Comparison of ENCODE assay signal across 9 mouse cellular contexts in genomic region chr5:135025899-135026298, GRCm38 (mm10). TPM values are rescaled to one million over a fixed set of nuclear protein-coding genes. Genes with fewer than 3 reads are reported as not detected.
DNase-seq lines count a peak whose midpoint lies in the region; ATAC-seq lines count a peak whose summit lies in the region.
"Had no signal": no experiment of that assay in that cellular context is flagged by ENCODE, and none has a peak within 500 bp of the region (broad histone marks: within the 10 kb centered on the region; RNA-seq: fewer than 3 reads in every experiment).

No protein-coding gene starts in this region.

- peak overlapping the region; percentile 33 for H3K4me3 ChIP-seq in heart, embryonic 10.5 days
- H3K4me3 ChIP-seq in midbrain, embryonic 14.5 days (replicated peaks; ENCODE audit: low read depth, low read length): no peak overlapping the region
- no peak overlapping the region for H3K4me3 ChIP-seq in midbrain, embryonic 13.5 days (replicated peaks)
- 0 out of 2 replicates have a peak overlapping the region, but pooled peaks have one; percentile 3 for H3K4me3 ChIP-seq in limb, embryonic 12.5 days (replicated peaks)

- H3K27me3 ChIP-seq in heart, embryonic 10.5 days (ENCODE audit: insufficient read depth, poor library complexity, severe bottlenecking): no peaks in the 10 kb centered on the region; the same call in 1 of the 2 replicates
- no peaks in the 10 kb centered on the region for H3K27me3 ChIP-seq in midbrain, embryonic 14.5 days (ENCODE audit: control insufficient read depth, insufficient read depth, low read length)
- H3K27me3 ChIP-seq in midbrain, embryonic 13.5 days: 0 out of 2 replicates have a peak, but pooled peaks cover 2% of the 10 kb centered on the region
- no peaks in the 10 kb centered on the region for H3K27me3 ChIP-seq in limb, embryonic 12.5 days

- H3K9me3 ChIP-seq in heart, embryonic 10.5 days: no peaks in the 10 kb centered on the region
- no peaks in the 10 kb centered on the region for H3K9me3 ChIP-seq in midbrain, embryonic 14.5 days (ENCODE audit: control insufficient read depth, low read length)
- no peaks in the 10 kb centered on the region for H3K9me3 ChIP-seq in midbrain, embryonic 13.5 days
- H3K9me3 ChIP-seq in limb, embryonic 12.5 days: no peaks in the 10 kb centered on the region

- intact Hi-C loops in heart, postnatal 14 days (cut with DNase I): no loop called here
- intact Hi-C loops in gastrocnemius, postnatal 36 days (cut with DNase I): no loop called here

- no peak for ATAC-seq in midbrain, embryonic 14.5 days (ENCODE audit: low FRiP score, low TSS enrichment)
- no peak for ATAC-seq in midbrain, embryonic 13.5 days
- ATAC-seq in limb, embryonic 12.5 days (ENCODE audit: insufficient number of reproducible peaks, insufficient read depth, low FRiP score, low TSS enrichment, low read depth): no peak

- H3K4me2 ChIP-seq in midbrain, embryonic 14.5 days (ENCODE audit: low read length): peak overlapping the region; percentile 17; the same call in 1 of the 2 replicates
- H3K4me2 ChIP-seq in midbrain, embryonic 13.5 days (replicated peaks): no peak overlapping the region
- H3K4me2 ChIP-seq in limb, embryonic 12.5 days: peak overlapping the region; percentile 94

- no peak overlapping the region; the same call in 1 of the 2 replicates for H3K9ac ChIP-seq in midbrain, embryonic 14.5 days (replicated peaks; ENCODE audit: low read length)
- no peak overlapping the region for H3K9ac ChIP-seq in midbrain, embryonic 13.5 days (replicated peaks)
- no peak overlapping the region for H3K9ac ChIP-seq in limb, embryonic 12.5 days (replicated peaks)

- 12% methylated on average over 7 of the region's 7 CpGs for WGBS in heart, embryonic 10.5 days
- 22% methylated on average over 7 of the region's 7 CpGs for WGBS in midbrain, embryonic 14.5 days
- 16% methylated on average over 7 of the region's 7 CpGs for WGBS in midbrain, embryonic 13.5 days
- 8% methylated on average over 7 of the region's 7 CpGs for WGBS in limb, embryonic 12.5 days

- peaks cover 41% of the 10 kb centered on the region for H3K4me1 ChIP-seq in heart, embryonic 10.5 days
- H3K4me1 ChIP-seq in midbrain, embryonic 14.5 days (ENCODE audit: control insufficient read depth, insufficient read depth, low read length): peaks cover 14% of the 10 kb centered on the region
- H3K4me1 ChIP-seq in midbrain, embryonic 13.5 days (replicated peaks): peaks cover 32% of the 10 kb centered on the region
- H3K4me1 ChIP-seq in limb, embryonic 12.5 days (replicated peaks): peaks cover 31% of the 10 kb centered on the region

- no peaks in the 10 kb centered on the region for H3K36me3 ChIP-seq in heart, embryonic 10.5 days
- H3K36me3 ChIP-seq in midbrain, embryonic 14.5 days (ENCODE audit: control insufficient read depth, insufficient read depth, low read length): no peaks in the 10 kb centered on the region
- H3K36me3 ChIP-seq in midbrain, embryonic 13.5 days: no peaks in the 10 kb centered on the region
- H3K36me3 ChIP-seq in limb, embryonic 12.5 days: no peaks in the 10 kb centered on the region

- no peak for DNase-seq in heart, embryonic 10.5 days (ENCODE audit: low spot score)
- DNase-seq in heart, postnatal 14 days: no peak
- DNase-seq in midbrain, embryonic 14.5 days: no peak
- no peak for DNase-seq in gastrocnemius, postnatal 36 days
- DNase-seq in thymus, postnatal 36 days: no peak
- no peak for DNase-seq in urinary bladder, postnatal 10 days (ENCODE audit: low spot score)

- H3K27ac ChIP-seq in heart, embryonic 10.5 days: peak overlapping the region; percentile 47; the same call in 1 of the 2 replicates
- H3K27ac ChIP-seq in midbrain, embryonic 14.5 days (replicated peaks; ENCODE audit: low read depth, low read length): no peak overlapping the region
- no peak overlapping the region for H3K27ac ChIP-seq in midbrain, embryonic 13.5 days
- H3K27ac ChIP-seq in limb, embryonic 12.5 days: no peak overlapping the region
- H3K27ac ChIP-seq: macrophage had no signal

RNA-seq across cellular contexts. Expression of gene Stx1a, which starts 2.6 kb away (rescaled TPM):
- 8.5 and 8.6 TPM in 2 replicates for polyA plus RNA-seq in heart, embryonic 10.5 days (2016; fragmentation: Nextera tagmentation; extraction: Ambion mirVana)
- 1 to 10 TPM; 2.6 to 4.3 TPM for total RNA-seq in heart, postnatal 14 days (2021)
- 106 and 137 TPM in 2 replicates for polyA plus RNA-seq in midbrain, embryonic 14.5 days (2014; fragmentation: Nextera tagmentation; extraction: Ambion mirVana)
- polyA plus RNA-seq in midbrain, embryonic 13.5 days (2015; fragmentation: Nextera tagmentation; extraction: Ambion mirVana): 63.4 and 69.7 TPM in 2 replicates
- 9.7 and 10.8 TPM in 2 replicates for polyA plus RNA-seq in limb, embryonic 12.5 days (2016; fragmentation: Nextera tagmentation; extraction: Ambion mirVana)
- total RNA-seq in gastrocnemius, postnatal 36 days (2021): under 1 TPM; 0.59 to 0.74 TPM

RNA-seq across cellular contexts. Expression of gene Abhd11, which starts 16.9 kb away (rescaled TPM):
- polyA plus RNA-seq in heart, embryonic 10.5 days (2016; fragmentation: Nextera tagmentation; extraction: Ambion mirVana): 57.8 and 63.7 TPM in 2 replicates
- total RNA-seq in heart, postnatal 14 days (2021): 10 to 100 TPM; 61.4 to 65.0 TPM
- 58.0 and 81.5 TPM in 2 replicates for polyA plus RNA-seq in midbrain, embryonic 14.5 days (2014; fragmentation: Nextera tagmentation; extraction: Ambion mirVana)
- polyA plus RNA-seq in midbrain, embryonic 13.5 days (2015; fragmentation: Nextera tagmentation; extraction: Ambion mirVana): 50.7 and 51.2 TPM in 2 replicates
- 32.6 and 36.7 TPM in 2 replicates for polyA plus RNA-seq in limb, embryonic 12.5 days (2016; fragmentation: Nextera tagmentation; extraction: Ambion mirVana)
- total RNA-seq in gastrocnemius, postnatal 36 days (2021): 10 to 100 TPM; 51.6 to 57.0 TPM

RNA-seq across cellular contexts. Expression of gene Dnajc30, which starts 38.1 kb away (rescaled TPM):
- 24.5 and 27.6 TPM in 2 replicates for polyA plus RNA-seq in heart, embryonic 10.5 days (2016; fragmentation: Nextera tagmentation; extraction: Ambion mirVana)
- 10 to 100 TPM; 25.9 to 26.2 TPM for total RNA-seq in heart, postnatal 14 days (2021)
- polyA plus RNA-seq in midbrain, embryonic 14.5 days (2014; fragmentation: Nextera tagmentation; extraction: Ambion mirVana): 47.3 and 49.3 TPM in 2 replicates
- polyA plus RNA-seq in midbrain, embryonic 13.5 days (2015; fragmentation: Nextera tagmentation; extraction: Ambion mirVana): 40.4 and 41.3 TPM in 2 replicates
- polyA plus RNA-seq in limb, embryonic 12.5 days (2016; fragmentation: Nextera tagmentation; extraction: Ambion mirVana): 31.1 and 31.3 TPM in 2 replicates
- total RNA-seq in gastrocnemius, postnatal 36 days (2021): 10 to 100 TPM; 25.4 to 27.3 TPM

RNA-seq across cellular contexts. Expression of gene Bud23, which starts 38.9 kb away (rescaled TPM):
- polyA plus RNA-seq in heart, embryonic 10.5 days (2016; fragmentation: Nextera tagmentation; extraction: Ambion mirVana): 99.4 and 134 TPM in 2 replicates
- total RNA-seq in heart, postnatal 14 days (2021): 10 to 100 TPM; 24.9 to 26.8 TPM
- 63.8 and 71.7 TPM in 2 replicates for polyA plus RNA-seq in midbrain, embryonic 14.5 days (2014; fragmentation: Nextera tagmentation; extraction: Ambion mirVana)
- 89.8 and 103 TPM in 2 replicates for polyA plus RNA-seq in midbrain, embryonic 13.5 days (2015; fragmentation: Nextera tagmentation; extraction: Ambion mirVana)
- polyA plus RNA-seq in limb, embryonic 12.5 days (2016; fragmentation: Nextera tagmentation; extraction: Ambion mirVana): 150 and 151 TPM in 2 replicates
- 10 to 100 TPM; 26.9 to 30.0 TPM for total RNA-seq in gastrocnemius, postnatal 36 days (2021)

RNA-seq across cellular contexts. Expression of gene Cldn3, which starts 39.9 kb away (rescaled TPM):
- polyA plus RNA-seq in heart, embryonic 10.5 days (2016; fragmentation: Nextera tagmentation; extraction: Ambion mirVana): 2.7 and 10.2 TPM in 2 replicates
- 1 to 10 TPM in 1 of 2 experiments, under 1 TPM in 1; 0.22 to 1.4 TPM for total RNA-seq in heart, postnatal 14 days (2021)
- 0.81 and 1.3 TPM in 2 replicates for polyA plus RNA-seq in midbrain, embryonic 14.5 days (2014; fragmentation: Nextera tagmentation; extraction: Ambion mirVana)
- polyA plus RNA-seq in midbrain, embryonic 13.5 days (2015; fragmentation: Nextera tagmentation; extraction: Ambion mirVana): 1.7 and 1.8 TPM in 2 replicates
- 4.7 and 5.8 TPM in 2 replicates for polyA plus RNA-seq in limb, embryonic 12.5 days (2016; fragmentation: Nextera tagmentation; extraction: Ambion mirVana)
- not detected for total RNA-seq in gastrocnemius, postnatal 36 days (2021)
- polyA plus RNA-seq: macrophage had no signal

Comparison
In these comparisons a context has a peak if more than half of its experiments do, and no peak if none do; other contexts are left out.
1. H3K4me3 ChIP-seq: peak in heart, embryonic 10.5 days (single experiment) and limb, embryonic 12.5 days (single experiment); none in midbrain, embryonic 14.5 days (single experiment) and midbrain, embryonic 13.5 days (single experiment).